Mouse (Mus musculus) central nervous system, embryonic 18 days (tissue): ENCODE data around the gene Angel1. TPM values are rescaled to one million over a fixed set of nuclear protein-coding genes. Genes with fewer than 3 reads are reported as not detected.

Source experiments
- polyA plus RNA-seq: library from polyadenylated mRNA; depleted of rRNA; stranded (reverse); fragments of >200 nt; gene quantifications from 2 replicates; pipeline ENCODE4 v1.2.3, GENCODE M21; 2012; rRNA removed

Angel1 gene
- polyA plus RNA-seq = 13.6 and 14.7 TPM in 2 replicates

GRCm38 (mm10) chr12:86726120-86726640 lies at the start of gene Angel1:
Angel1 (minus strand) TSS chr12:86726460.

GRCm38 (mm10) chr12:86734319-86734810 lies 8.1 kb upstream of the Angel1 start, which contains the start of gene Lrrc74a:
Lrrc74a (plus strand) TSS chr12:86734369.

GRCm38 (mm10) chr12:86678591-86679545 lies 47.4 kb downstream of the Angel1 start, which contains the start of gene Vash1:
Vash1 (plus strand) TSS chr12:86678700.

Other genes starting within 250 kb of the Angel1 start
- 29.5 and 35.5 TPM in 2 replicates for gene Vash1, start 47.8 kb downstream of the Angel1 start, polyA plus RNA-seq
- not detected in 2 replicates for gene Lrrc74a, start 7.9 kb upstream of the Angel1 start, polyA plus RNA-seq
- gene Irf2bpl, start 158.3 kb upstream of the Angel1 start, polyA plus RNA-seq = 51.3 and 63.4 TPM in 2 replicates
- gene Cipc, start 220.6 kb upstream of the Angel1 start, polyA plus RNA-seq = 57.9 and 58.9 TPM in 2 replicates